26 mouse cellular contexts compared by ENCODE assay signal in genomic region chr2:110220492-110220891, GRCm38 (mm10).
DNase-seq lines count a peak whose midpoint lies in the region; ATAC-seq lines count a peak whose summit lies in the region.
"Had no signal": no experiment of that assay in that cellular context is flagged by ENCODE, and none has a peak within 500 bp of the region (broad histone marks: within the 10 kb centered on the region; RNA-seq: fewer than 3 reads in every experiment).

No protein-coding gene starts in this region.

- H3K4me3 ChIP-seq in kidney, embryonic 15.5 days (replicated peaks), result no peak overlapping the region
- no peak overlapping the region for H3K4me3 ChIP-seq in forebrain, embryonic 11.5 days (ENCODE audit: low read depth, low read length)
- H3K4me3 ChIP-seq: embryonic facial prominence, embryonic 12.5 days; forebrain, embryonic 13.5 days; gastrocnemius, adult 2 months; heart, embryonic 10.5 days; hindbrain, embryonic 10.5 days; left cerebral cortex, adult 2 months; liver, embryonic 13.5 days; neural tube, embryonic 15.5 days had no signal

- 74% methylated on average over 1 of the region's 1 CpGs for WGBS in kidney, embryonic 15.5 days
- 71% methylated on average over 1 of the region's 1 CpGs for WGBS in forebrain, embryonic 11.5 days

- peak; percentile 59 for DNase-seq in urinary bladder, postnatal 14 days (ENCODE audit: low spot score)
- no peak for DNase-seq in urinary bladder, adult 2 months (ENCODE audit: low spot score)
- peak; percentile 73 to 77 for DNase-seq in kidney, postnatal 36 days
- DNase-seq in forebrain, embryonic 11.5 days (ENCODE audit: low spot score), result no peak
- no peak for DNase-seq in adrenal gland, adult (ENCODE audit: inconsistent age in 2 of 2, low spot score in 1 of 2)
- no peak for DNase-seq in ovary, postnatal 14 days (ENCODE audit: low spot score)
- DNase-seq: adrenal gland, postnatal 14 days; B cell, adult 2 months; cerebellum, adult 2 months; cerebellum, postnatal 25 days; gastrocnemius, adult 2 months; liver, embryonic 13.5 days; lung, adult 2 months; lung, postnatal 14 days; thymus, postnatal 36 days had no signal

- H3K9me3 ChIP-seq in kidney, embryonic 15.5 days (replicated peaks), result no peaks in the 10 kb centered on the region
- no peaks in the 10 kb centered on the region for H3K9me3 ChIP-seq in forebrain, embryonic 11.5 days (ENCODE audit: control insufficient read depth, low read length)
- H3K9me3 ChIP-seq: embryonic facial prominence, embryonic 12.5 days; forebrain, embryonic 13.5 days; G1E; heart, embryonic 10.5 days; hindbrain, embryonic 10.5 days; liver, embryonic 13.5 days; neural tube, embryonic 15.5 days had no signal

- no peaks in the 10 kb centered on the region for H3K36me3 ChIP-seq in kidney, embryonic 15.5 days
- H3K36me3 ChIP-seq in forebrain, embryonic 11.5 days (ENCODE audit: control insufficient read depth, insufficient read depth, low read length), result no peaks in the 10 kb centered on the region
- H3K36me3 ChIP-seq: embryonic facial prominence, embryonic 12.5 days; G1E; heart, embryonic 10.5 days; hindbrain, embryonic 10.5 days; liver, embryonic 13.5 days; neural tube, embryonic 15.5 days had no signal

- ATAC-seq in kidney, embryonic 15.5 days (replicated peaks; ENCODE audit: low FRiP score), result peak; percentile 72
- no peak for ATAC-seq in forebrain, embryonic 11.5 days (replicated peaks; ENCODE audit: low FRiP score)
- ATAC-seq: forebrain, embryonic 13.5 days; hindbrain, embryonic 16.5 days had no signal

- no peak overlapping the region for H3K4me2 ChIP-seq in kidney, embryonic 15.5 days
- H3K4me2 ChIP-seq in forebrain, embryonic 11.5 days (ENCODE audit: low read depth, low read length, severe bottlenecking), result no peak overlapping the region
- H3K4me2 ChIP-seq: embryonic facial prominence, embryonic 12.5 days; forebrain, embryonic 13.5 days; liver, embryonic 13.5 days; midbrain, embryonic 11.5 days; neural tube, embryonic 15.5 days had no signal

- no peaks in the 10 kb centered on the region for H3K27me3 ChIP-seq in kidney, embryonic 15.5 days
- no peaks in the 10 kb centered on the region for H3K27me3 ChIP-seq in forebrain, embryonic 11.5 days (ENCODE audit: control insufficient read depth, insufficient read depth, low read length)
- H3K27me3 ChIP-seq: CH12.LX; embryonic facial prominence, embryonic 12.5 days; forebrain, embryonic 13.5 days; liver, embryonic 13.5 days; neural tube, embryonic 15.5 days had no signal

- H3K9ac ChIP-seq in kidney, embryonic 15.5 days, result no peak overlapping the region
- no peak overlapping the region for H3K9ac ChIP-seq in forebrain, embryonic 11.5 days (ENCODE audit: low read length)
- H3K9ac ChIP-seq: embryonic facial prominence, embryonic 12.5 days; forebrain, embryonic 13.5 days; liver, embryonic 13.5 days; neural tube, embryonic 15.5 days had no signal

- H3K27ac ChIP-seq in kidney, embryonic 15.5 days, result peak overlapping the region; percentile 48; the same call in 1 of the 2 replicates
- no peak overlapping the region for H3K27ac ChIP-seq in forebrain, embryonic 11.5 days (ENCODE audit: low read depth, low read length)
- H3K27ac ChIP-seq: embryonic facial prominence, embryonic 12.5 days; forebrain, embryonic 13.5 days; gastrocnemius, adult 2 months; heart, embryonic 10.5 days; hindbrain, embryonic 10.5 days; left cerebral cortex, adult 2 months; liver, embryonic 13.5 days; neural tube, embryonic 15.5 days had no signal

- peaks cover 14% of the 10 kb centered on the region for H3K4me1 ChIP-seq in kidney, embryonic 15.5 days
- H3K4me1 ChIP-seq in forebrain, embryonic 11.5 days (replicated peaks; ENCODE audit: control insufficient read depth, insufficient read depth, low read length), result no peaks in the 10 kb centered on the region
- H3K4me1 ChIP-seq: embryonic facial prominence, embryonic 12.5 days; forebrain, embryonic 13.5 days; heart, embryonic 10.5 days; liver, embryonic 13.5 days; neural tube, embryonic 15.5 days had no signal

Comparison
In these comparisons a context has a peak if more than half of its experiments do, and no peak if none do; other contexts are left out.
1. DNase-seq: peak in urinary bladder, postnatal 14 days (single experiment) and kidney, postnatal 36 days (2 of 2); none in urinary bladder, adult 2 months (single experiment), forebrain, embryonic 11.5 days (single experiment), adrenal gland, adult (0 of 2) and ovary, postnatal 14 days (single experiment).